Mouse (Mus musculus): ENCODE measurements around the gene Hdgf.
"Not testable (repeated sequence)": the region's sequence is repeated elsewhere in the genome, so short reads cannot be mapped to it uniquely, and the experiment has no call there.

The Hdgf gene

GRCm38 (mm10) chr3:87905880-87906485 is at the start of gene Hdgf:
Gene Hdgf, plus strand, starts transcription at chr3:87906321.
- peak; percentile 96 for DNase-seq (ENCODE audit: low spot score)

GRCm38 (mm10) chr3:87857666-87858065 is 48.5 kb upstream of the Hdgf start:
- DNase-seq (ENCODE audit: low spot score), result no peak

GRCm38 (mm10) chr3:87859813-87860212 is 46.3 kb upstream of the Hdgf start:
- no peak for DNase-seq (ENCODE audit: low spot score)

GRCm38 (mm10) chr3:87864111-87864510 is 42.0 kb upstream of the Hdgf start:
- DNase-seq (ENCODE audit: low spot score), result not testable (repeated sequence)

GRCm38 (mm10) chr3:87877730-87878129 is 28.4 kb upstream of the Hdgf start:
- no peak for DNase-seq (ENCODE audit: low spot score)

- no peak for DNase-seq (ENCODE audit: low spot score)
Observed at GRCm38 (mm10) chr3:87884291-87884690, 21.8 kb upstream of the Hdgf start.

- DNase-seq (ENCODE audit: low spot score), result peak; percentile 24
Observed at GRCm38 (mm10) chr3:87884708-87885251, 21.3 kb upstream of the Hdgf start.

- peak; percentile 95 for DNase-seq (ENCODE audit: low spot score)
Observed at GRCm38 (mm10) chr3:87885281-87886003, 20.7 kb upstream of the Hdgf start, which contains the start of gene Prcc. Gene Prcc, minus strand, starts transcription at chr3:87885608.

- DNase-seq (ENCODE audit: low spot score), result no peak
Observed at GRCm38 (mm10) chr3:87886004-87886365, 20.1 kb upstream of the Hdgf start.

GRCm38 (mm10) chr3:87886416-87886815 is 19.7 kb upstream of the Hdgf start:
- DNase-seq (ENCODE audit: low spot score), result no peak

- not testable (repeated sequence) for DNase-seq (ENCODE audit: low spot score)
Observed at GRCm38 (mm10) chr3:87887400-87887799, 18.7 kb upstream of the Hdgf start.

- DNase-seq (ENCODE audit: low spot score), result no peak
Observed at GRCm38 (mm10) chr3:87891481-87891880, 14.6 kb upstream of the Hdgf start.

GRCm38 (mm10) chr3:87893367-87893905 is 12.7 kb upstream of the Hdgf start:
- DNase-seq (ENCODE audit: low spot score), result no peak

- DNase-seq (ENCODE audit: low spot score), result no peak
Observed at GRCm38 (mm10) chr3:87899266-87899665, 6.9 kb upstream of the Hdgf start.

- no peak for DNase-seq (ENCODE audit: low spot score)
Observed at GRCm38 (mm10) chr3:87899776-87900175, 6.3 kb upstream of the Hdgf start.

- no peak for DNase-seq (ENCODE audit: low spot score)
Observed at GRCm38 (mm10) chr3:87901036-87901624, 5.0 kb upstream of the Hdgf start.

- not testable (repeated sequence) for DNase-seq (ENCODE audit: low spot score)
Observed at GRCm38 (mm10) chr3:87901959-87902358, 4.2 kb upstream of the Hdgf start.

- no peak for DNase-seq (ENCODE audit: low spot score)
Observed at GRCm38 (mm10) chr3:87903821-87904220, 2.3 kb upstream of the Hdgf start.

- DNase-seq (ENCODE audit: low spot score), result no peak
Observed at GRCm38 (mm10) chr3:87906601-87906980, 470 bp downstream of the Hdgf start.

- DNase-seq (ENCODE audit: low spot score), result no peak
Observed at GRCm38 (mm10) chr3:87906981-87907857, 1.1 kb downstream of the Hdgf start.

- no peak for DNase-seq (ENCODE audit: low spot score)
Observed at GRCm38 (mm10) chr3:87907906-87908305, 1.8 kb downstream of the Hdgf start.

- no peak for DNase-seq (ENCODE audit: low spot score)
Observed at GRCm38 (mm10) chr3:87909381-87909780, 3.3 kb downstream of the Hdgf start.

Measured in ovary, adult 18-20 months (tissue).